Mouse (Mus musculus) midbrain, postnatal 0 days (tissue): ENCODE results near the gene Kif13a. TPM values are rescaled to one million over a fixed set of nuclear protein-coding genes. Genes with fewer than 3 reads are reported as not detected.

Experiments
- ATAC-seq: fragments of 200-750 bp; cut with Nextera tagmentation; 2 replicates; pipeline ENCODE4 v1.8.0; 2017; ENCODE audit warnings: moderate number of reproducible peaks, mild to moderate bottlenecking, moderate TSS enrichment, moderate library complexity; ENCODE audit not compliant: low FRiP score
- DNase-seq: peaks from one replicate; pipeline ENCODE4 v3.0.0-alpha.2; 2015; ENCODE audit warnings: low spot score
- H3K27ac ChIP-seq: fragments of 300-500 bp; sonication (generic); 2 replicates; pipeline ENCODE4 v1.5.1; 2014; ENCODE audit warnings: low read depth, mild to moderate bottlenecking, low read length, mixed read lengths
- H3K27me3 ChIP-seq: fragments of 300-500 bp; sonication (generic); 2 replicates; pipeline ENCODE4 v1.6.1; 2014; ENCODE audit warnings: low read length, control low read depth, mixed read lengths; ENCODE audit not compliant: insufficient read depth
- H3K36me3 ChIP-seq: fragments of 300-500 bp; sonication (generic); 2 replicates; pipeline ENCODE4 v1.6.1; 2014; ENCODE audit warnings: low read length, control low read depth, mixed read lengths; ENCODE audit not compliant: insufficient read depth
- H3K4me1 ChIP-seq: fragments of 300-500 bp; sonication (generic); 2 replicates; pipeline ENCODE4 v1.6.1; 2014; ENCODE audit warnings: mild to moderate bottlenecking, control low read depth, antibody characterized with exemption, low read length, mixed read lengths; ENCODE audit not compliant: insufficient read depth
- H3K4me2 ChIP-seq: fragments of 300-500 bp; sonication (generic); 2 replicates; pipeline ENCODE4 v1.6.1; 2014; ENCODE audit warnings: low read depth, mild to moderate bottlenecking, low read length, mixed read lengths; ENCODE audit not compliant: poor library complexity, severe bottlenecking
- H3K4me3 ChIP-seq: fragments of 300-500 bp; sonication (generic); 2 replicates; pipeline ENCODE4 v1.5.1; 2014; ENCODE audit warnings: low read depth, mild to moderate bottlenecking, low read length, moderate library complexity
- H3K9ac ChIP-seq: fragments of 300-500 bp; sonication (generic); replicated peaks from 2 replicates; pipeline ENCODE4 v1.6.1; 2014; ENCODE audit warnings: mild to moderate bottlenecking, low read length, moderate library complexity, mixed read lengths; ENCODE audit not compliant: poor library complexity, severe bottlenecking
- H3K9me3 ChIP-seq: fragments of 300-500 bp; sonication (generic); 2 replicates; pipeline ENCODE4 v1.6.1; 2016; ENCODE audit warnings: low read length, control low read depth
- CTCF ChIP-seq: IDR thresholded peaks from 2 replicates; pipeline ENCODE4 v1.5.1; 2016; ENCODE audit warnings: antibody characterized with exemption, mild to moderate bottlenecking
- WGBS: fragments of 180-500 bp; shearing (Covaris S2); extraction: QIAGEN DNeasy Blood & Tissue Kit; methylation state at CpG from one replicate; pipeline ENCODE4 v1.1.7; 2014; 5-methylcytosine and 5-hydroxymethylcytosine counted together
- polyA plus RNA-seq: library from polyadenylated mRNA; unstranded; fragments of >200 nt; fragmentation: Nextera tagmentation; extraction: Ambion mirVana; gene quantifications from 2 replicates; pipeline ENCODE4 v1.2.1, GENCODE M21; 2015
- total RNA-seq: library from RNA; depleted of rRNA; stranded (reverse); fragments of >200 nt; gene quantifications from 2 replicates; pipeline ENCODE4 v1.2.3, GENCODE M21; 2014

The Kif13a gene
- total and polyA plus RNA-seq, 2 experiments from 2014 or later: 10.1 to 31.7 TPM

DNA sequence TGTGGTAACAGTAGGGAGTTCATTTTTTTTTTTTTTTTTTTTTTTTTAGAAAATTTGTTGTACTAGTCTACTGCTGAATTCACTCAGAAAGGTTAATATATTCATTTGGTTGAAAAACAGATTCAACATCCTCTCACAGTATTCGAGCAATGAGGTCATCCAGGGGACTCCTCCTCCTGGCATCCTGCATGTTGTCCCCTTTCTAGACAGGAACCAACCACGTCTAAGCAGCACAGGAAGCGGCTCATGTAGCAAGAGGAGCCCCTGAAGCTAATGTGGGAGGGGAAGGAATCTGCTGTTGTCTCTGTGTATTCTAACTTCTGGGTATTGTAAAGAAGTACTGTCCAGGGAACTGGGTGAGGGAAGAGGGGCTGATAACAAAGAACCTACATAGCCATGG, 18.4 kb upstream of the Kif13a start:
- no peaks in the 10 kb centered on the region for H3K27me3 ChIP-seq
- WGBS: 75% methylated on average over 3 of the region's 3 CpGs

GRCm38 (mm10) chr13:46946041-46946440, 16.4 kb upstream of the Kif13a start:
- no peaks in the 10 kb centered on the region for H3K9me3 ChIP-seq
- no peaks in the 10 kb centered on the region for H3K27me3 ChIP-seq
- H3K9ac ChIP-seq: no peak overlapping the region
- H3K36me3 ChIP-seq: no peaks in the 10 kb centered on the region
- no peaks in the 10 kb centered on the region for H3K4me1 ChIP-seq
- H3K4me3 ChIP-seq: no peak overlapping the region
- 40% methylated on average over 5 of the region's 5 CpGs for WGBS
- H3K4me2 ChIP-seq: no peak overlapping the region
- no peak overlapping the region for H3K27ac ChIP-seq
- TF ChIP-seq CTCF: no peak
- DNase-seq: no peak
- no peak for ATAC-seq

More for the DNA sequence above, 18.4 kb upstream of the Kif13a start:
- Histone ChIP-seq H3K4me1 (no peaks in the 10 kb centered on the region), H3K36me3 (no peaks in the 10 kb centered on the region), H3K4me2 (no peak overlapping the region), H3K9me3 (no peaks in the 10 kb centered on the region), H3K27ac (no peak overlapping the region), H3K9ac (no peak overlapping the region), H3K4me3 (no peak overlapping the region)
- no peak for DNase-seq
- TF ChIP-seq CTCF: no peak
- no peak for ATAC-seq

- no peaks in the 10 kb centered on the region for H3K4me1 ChIP-seq
- no peaks in the 10 kb centered on the region for H3K36me3 ChIP-seq
- DNase-seq: no peak
- no peak overlapping the region for H3K9ac ChIP-seq
- WGBS: 84% methylated on average over 3 of the region's 3 CpGs
- no peak overlapping the region for H3K4me3 ChIP-seq
- ATAC-seq: no peak
- H3K27me3 ChIP-seq: no peaks in the 10 kb centered on the region
- no peaks in the 10 kb centered on the region for H3K9me3 ChIP-seq
- H3K27ac ChIP-seq: no peak overlapping the region
- no peak overlapping the region for H3K4me2 ChIP-seq
- TF ChIP-seq CTCF: no peak
Measured at GRCm38 (mm10) chr13:46945256-46945655, 15.6 kb upstream of the Kif13a start.

DNA sequence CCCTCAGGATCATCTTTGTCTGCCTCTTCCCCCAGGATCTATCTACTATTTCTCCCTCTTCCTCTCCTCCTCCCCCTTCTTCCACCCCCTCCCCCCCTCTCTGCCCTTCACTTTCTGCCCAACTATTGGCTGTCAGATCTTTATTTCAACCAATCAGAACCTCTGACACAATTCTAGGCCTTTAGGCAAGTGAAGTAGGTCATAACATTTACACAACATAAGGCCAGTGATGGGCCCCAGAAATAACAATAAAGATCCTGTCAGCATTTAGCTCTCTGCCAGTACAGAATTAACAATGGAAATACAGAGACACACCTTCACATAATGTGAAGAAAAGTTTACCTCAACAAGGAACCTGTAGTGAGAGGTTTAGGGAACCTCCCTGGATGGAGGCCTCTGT, 13.6 kb upstream of the Kif13a start:
- no peak for ATAC-seq
- H3K4me3 ChIP-seq: no peak overlapping the region
- no peak overlapping the region for H3K4me2 ChIP-seq
- H3K9me3 ChIP-seq: no peaks in the 10 kb centered on the region
- no peak for DNase-seq
- H3K9ac ChIP-seq: no peak overlapping the region
- H3K4me1 ChIP-seq: no peaks in the 10 kb centered on the region
- no peak for TF ChIP-seq CTCF
- no peak overlapping the region for H3K27ac ChIP-seq
- H3K36me3 ChIP-seq: no peaks in the 10 kb centered on the region
- H3K27me3 ChIP-seq: no peaks in the 10 kb centered on the region

- 94% methylated on average over 10 of the region's 10 CpGs for WGBS
- TF ChIP-seq CTCF: no peak
- H3K27ac ChIP-seq: no peak overlapping the region
- DNase-seq (no peak), ATAC-seq (no peak)
- no peaks in the 10 kb centered on the region for H3K9me3 ChIP-seq
- H3K4me2 ChIP-seq: no peak overlapping the region
- no peaks in the 10 kb centered on the region for H3K36me3 ChIP-seq
- H3K4me3 ChIP-seq: no peak overlapping the region
- H3K9ac ChIP-seq: no peak overlapping the region
- no peaks in the 10 kb centered on the region for H3K4me1 ChIP-seq
- no peaks in the 10 kb centered on the region for H3K27me3 ChIP-seq
Measured at GRCm38 (mm10) chr13:46934116-46934515, 4.4 kb upstream of the Kif13a start.

DNA sequence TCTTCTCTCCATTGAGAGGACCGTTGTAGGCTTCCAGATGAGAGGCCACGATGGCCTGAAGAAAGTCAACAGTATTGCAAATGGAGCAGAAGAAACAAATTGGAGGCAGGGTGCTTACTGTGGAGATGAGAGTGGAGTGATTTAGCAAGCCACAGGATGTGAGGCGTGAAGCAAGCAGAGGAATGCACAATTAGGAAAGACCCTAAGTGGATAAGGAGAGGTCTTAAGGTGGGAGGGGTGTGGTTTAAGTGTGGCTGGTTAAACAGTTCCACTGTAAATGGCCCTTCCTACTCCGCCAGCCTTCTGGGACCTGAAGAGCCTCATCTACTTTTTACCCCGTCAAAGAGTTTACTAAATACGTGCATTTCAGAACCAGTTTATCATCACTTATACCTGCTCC, 3.2 kb upstream of the Kif13a start:
- no peaks in the 10 kb centered on the region for H3K36me3 ChIP-seq

More for the DNA sequence above, 3.2 kb upstream of the Kif13a start:
- ATAC-seq: no peak
- Histone ChIP-seq H3K27me3 (no peaks in the 10 kb centered on the region), H3K4me1 (peaks cover 3% of the 10 kb centered on the region; the same call in 1 of the 2 replicates), H3K9me3 (no peaks in the 10 kb centered on the region), H3K27ac (no peak overlapping the region), H3K4me2 (no peak overlapping the region), H3K4me3 (no peak overlapping the region), H3K9ac (no peak overlapping the region)
- no peak for TF ChIP-seq CTCF
- WGBS: 90% methylated on average over 6 of the region's 6 CpGs
- no peak for DNase-seq
